Mouse (Mus musculus) heart, embryonic 10.5 days (tissue): ENCODE data around the gene Atxn10. TPM values are rescaled to one million over a fixed set of nuclear protein-coding genes. Genes with fewer than 3 reads are reported as not detected.
"Not testable (repeated sequence)": the region's sequence is repeated elsewhere in the genome, so short reads cannot be mapped to it uniquely, and the experiment has no call there.

Source experiments
- DNase-seq: peaks from one replicate; pipeline ENCODE4 v3.0.0-alpha.2; 2017; ENCODE audit warnings: low spot score
- H3K27ac ChIP-seq: fragments of 300-500 bp; sonication (generic); 2 replicates; pipeline ENCODE4 v1.5.1; 2016; ENCODE audit warnings: mild to moderate bottlenecking
- H3K27me3 ChIP-seq: fragments of 300-500 bp; sonication (generic); 2 replicates; pipeline ENCODE4 v1.6.1; 2016; ENCODE audit warnings: mild to moderate bottlenecking; ENCODE audit not compliant: poor library complexity, insufficient read depth, severe bottlenecking
- H3K36me3 ChIP-seq: fragments of 300-500 bp; sonication (generic); 2 replicates; pipeline ENCODE4 v1.6.1; 2016; ENCODE audit warnings: mild to moderate bottlenecking, moderate library complexity
- H3K4me1 ChIP-seq: fragments of 300-500 bp; sonication (generic); 2 replicates; pipeline ENCODE4 v1.6.1; 2016; ENCODE audit warnings: mild to moderate bottlenecking
- H3K4me3 ChIP-seq: fragments of 300-500 bp; sonication (generic); 2 replicates; pipeline ENCODE4 v1.5.1; 2016; ENCODE audit warnings: mild to moderate bottlenecking, moderate library complexity
- H3K9me3 ChIP-seq: fragments of 300-500 bp; sonication (generic); 2 replicates; pipeline ENCODE4 v1.6.1; 2016; ENCODE audit warnings: mild to moderate bottlenecking, moderate library complexity
- WGBS: fragments of 180-500 bp; shearing (Covaris S2); methylation state at CpG from one replicate; pipeline ENCODE4 v1.1.7; 2016; 5-methylcytosine and 5-hydroxymethylcytosine counted together
- polyA plus RNA-seq: library from polyadenylated mRNA; unstranded; fragments of >200 nt; fragmentation: Nextera tagmentation; extraction: Ambion mirVana; gene quantifications from 2 replicates; pipeline ENCODE4 v1.2.1, GENCODE M21; 2016

The Atxn10 gene
- polyA plus RNA-seq, 1 experiment from 2014 or later = 302 TPM

DNA sequence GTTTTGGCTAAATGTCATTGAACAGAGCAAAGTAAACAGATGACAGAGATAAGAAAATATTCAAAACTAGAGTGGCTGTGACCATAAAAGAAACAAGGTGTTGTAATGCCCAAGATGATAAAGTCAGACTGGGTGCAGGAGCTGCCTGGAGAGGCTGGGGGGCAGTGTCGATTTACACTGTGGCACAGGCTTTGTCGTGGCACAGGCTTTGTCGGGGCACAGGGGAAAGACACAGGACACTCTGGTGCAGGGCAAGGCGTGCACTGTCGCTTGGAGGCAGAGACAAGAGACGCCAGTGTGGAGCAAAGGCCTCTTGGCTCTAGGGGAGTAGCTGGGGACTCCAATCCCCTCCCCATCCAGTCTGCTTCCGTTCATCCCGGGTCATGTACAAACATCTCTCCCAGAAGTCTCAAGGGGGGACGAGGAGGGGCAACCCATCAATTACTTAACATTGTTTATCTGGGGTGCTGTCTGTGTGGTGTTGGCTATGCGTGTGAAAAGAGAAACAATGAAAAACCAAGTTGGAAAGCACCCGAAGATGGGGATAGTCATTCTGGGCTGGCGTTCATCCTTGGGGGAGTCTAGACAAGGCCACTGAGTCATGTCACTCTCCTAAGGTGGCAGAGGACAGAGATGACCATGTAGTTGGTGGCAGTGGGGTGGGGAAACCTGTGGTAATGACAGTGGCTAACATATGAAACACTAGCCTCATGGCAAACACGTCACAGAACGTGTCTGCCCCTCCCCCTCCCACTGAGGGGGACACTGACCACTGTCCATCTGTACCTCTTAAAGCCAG, 19.5 kb upstream of the Atxn10 start:
- H3K4me3 ChIP-seq = no peak overlapping the region
- peaks cover 24% of the 10 kb centered on the region for H3K4me1 ChIP-seq
- no peak overlapping the region for H3K27ac ChIP-seq
- no peak for DNase-seq
- WGBS = 58% methylated on average over 14 of the region's 14 CpGs
- H3K36me3 ChIP-seq = no peaks in the 10 kb centered on the region
- no peaks in the 10 kb centered on the region for H3K9me3 ChIP-seq
- H3K27me3 ChIP-seq = peaks cover 49% of the 10 kb centered on the region

DNA sequence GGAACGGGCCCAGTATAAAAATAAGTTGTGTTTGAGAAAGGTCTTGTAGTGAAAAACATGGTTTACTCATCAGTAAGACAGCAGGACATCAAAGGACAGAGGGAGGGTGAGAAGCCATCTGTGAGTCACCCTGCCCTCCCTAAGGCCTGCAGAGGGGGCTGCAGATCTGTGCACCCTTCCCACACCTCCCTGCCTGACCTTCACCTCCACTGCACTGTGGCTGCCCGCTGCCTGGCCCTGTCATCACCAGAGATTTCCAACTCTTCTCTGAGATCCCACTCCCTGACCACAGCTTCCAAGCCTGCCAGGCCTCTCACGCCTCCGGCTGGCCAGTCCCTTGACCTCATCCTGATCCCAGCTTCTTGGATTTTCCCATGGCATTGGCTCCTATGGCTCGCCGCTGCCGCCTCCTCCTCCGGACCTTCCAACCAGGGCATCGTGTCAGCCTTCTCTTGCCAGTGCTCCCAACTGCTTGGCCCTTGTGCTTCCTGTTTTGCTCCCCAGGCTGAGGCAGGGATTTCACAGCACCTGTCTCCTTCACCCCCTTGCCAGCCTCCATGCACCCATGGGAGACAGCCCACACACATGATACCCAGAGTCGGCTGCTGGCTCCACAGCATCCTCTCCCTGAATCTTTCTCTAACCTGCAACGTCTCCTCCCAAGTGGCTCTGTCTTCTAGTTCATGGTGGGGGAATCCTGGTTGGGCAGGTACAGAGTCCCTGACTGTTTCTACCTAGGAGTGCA, 15.9 kb upstream of the Atxn10 start:
- Histone ChIP-seq H3K4me1 (peaks cover 18% of the 10 kb centered on the region), H3K4me3 (no peak overlapping the region), H3K9me3 (no peaks in the 10 kb centered on the region), H3K27ac (no peak overlapping the region), H3K27me3 (peaks cover 39% of the 10 kb centered on the region), H3K36me3 (no peaks in the 10 kb centered on the region)
- WGBS = 65% methylated on average over 11 of the region's 11 CpGs
- DNase-seq = no peak

DNA sequence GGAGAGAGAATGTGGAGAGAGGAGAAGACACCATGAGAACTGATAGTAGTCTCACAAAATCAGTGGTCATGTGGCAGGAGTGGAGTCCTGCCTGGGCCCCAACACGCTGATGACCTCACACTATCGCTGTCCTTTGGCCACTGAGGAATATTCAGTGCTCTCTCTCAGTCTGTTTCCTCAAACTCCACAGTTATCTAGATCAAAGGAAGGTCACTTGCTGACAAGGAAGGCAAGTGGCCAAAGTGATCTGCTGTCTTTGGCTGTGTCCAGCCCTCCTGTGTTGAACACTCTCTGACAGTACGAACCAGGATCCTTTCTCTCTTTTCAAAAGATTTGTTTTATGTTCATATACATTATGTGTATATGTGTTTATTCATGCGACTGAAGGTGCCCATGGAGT, 12.8 kb upstream of the Atxn10 start:
- WGBS = 88% methylated on average over 4 of the region's 4 CpGs
- no peaks in the 10 kb centered on the region for H3K36me3 ChIP-seq
- peaks cover 12% of the 10 kb centered on the region for H3K4me1 ChIP-seq
- no peak overlapping the region for H3K27ac ChIP-seq
- no peak for DNase-seq
- 0 out of 2 replicates have a peak, but pooled peaks cover 17% of the 10 kb centered on the region for H3K27me3 ChIP-seq
- H3K4me3 ChIP-seq = no peak overlapping the region
- no peaks in the 10 kb centered on the region for H3K9me3 ChIP-seq

DNA sequence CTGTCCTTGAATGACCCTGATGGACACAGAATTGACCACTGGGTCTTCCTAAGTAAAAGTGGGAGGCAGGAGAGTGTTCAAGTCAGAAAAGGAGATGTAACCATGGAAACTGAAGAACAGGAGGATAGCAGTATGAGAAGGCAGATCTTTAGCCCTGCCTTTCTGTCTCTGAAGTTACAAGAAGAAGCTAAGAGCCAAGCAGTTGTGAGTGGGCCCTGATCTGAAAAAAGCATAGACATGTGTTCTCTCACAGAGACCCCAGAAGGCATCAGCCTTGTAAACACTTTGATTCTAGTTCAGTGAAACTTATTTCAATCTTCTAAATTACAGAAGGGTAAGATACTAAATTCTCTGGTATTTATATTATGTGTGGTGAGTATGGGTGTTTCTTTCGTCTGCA, 11.6 kb upstream of the Atxn10 start:
- 89% methylated on average over 1 of the region's 1 CpGs for WGBS
- Histone ChIP-seq H3K27me3 (0 out of 2 replicates have a peak, but pooled peaks cover 14% of the 10 kb centered on the region), H3K36me3 (no peaks in the 10 kb centered on the region), H3K27ac (no peak overlapping the region), H3K4me3 (no peak overlapping the region), H3K4me1 (peaks cover 12% of the 10 kb centered on the region), H3K9me3 (no peaks in the 10 kb centered on the region)
- DNase-seq = no peak

DNA sequence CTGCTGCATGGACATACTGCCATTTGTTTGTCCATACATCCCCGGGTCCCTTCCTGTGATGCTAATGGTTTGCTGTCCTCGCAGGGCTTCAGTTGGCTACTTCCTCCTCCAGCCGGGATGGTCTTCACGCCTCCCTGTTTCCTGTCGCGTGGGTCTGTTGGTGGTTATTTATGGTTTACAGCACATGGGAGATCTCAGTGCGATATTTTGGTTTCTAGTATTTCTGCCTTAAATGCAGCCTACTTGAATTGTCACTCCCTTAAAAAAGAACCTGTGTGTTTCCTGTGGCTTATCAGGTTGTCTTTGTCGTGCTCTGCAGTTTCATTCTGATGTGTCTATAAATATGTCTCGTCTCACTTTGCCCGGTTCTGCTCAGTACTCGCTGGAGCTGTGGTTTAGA, 8.2 kb upstream of the Atxn10 start:
- DNase-seq = no peak
- no peak overlapping the region for H3K27ac ChIP-seq
- H3K4me1 ChIP-seq = peaks cover 7% of the 10 kb centered on the region; the same call in 1 of the 2 replicates
- no peaks in the 10 kb centered on the region for H3K36me3 ChIP-seq
- H3K9me3 ChIP-seq = no peaks in the 10 kb centered on the region
- no peak overlapping the region for H3K4me3 ChIP-seq
- WGBS = 41% methylated on average over 11 of the region's 11 CpGs
- H3K27me3 ChIP-seq = no peaks in the 10 kb centered on the region

DNA sequence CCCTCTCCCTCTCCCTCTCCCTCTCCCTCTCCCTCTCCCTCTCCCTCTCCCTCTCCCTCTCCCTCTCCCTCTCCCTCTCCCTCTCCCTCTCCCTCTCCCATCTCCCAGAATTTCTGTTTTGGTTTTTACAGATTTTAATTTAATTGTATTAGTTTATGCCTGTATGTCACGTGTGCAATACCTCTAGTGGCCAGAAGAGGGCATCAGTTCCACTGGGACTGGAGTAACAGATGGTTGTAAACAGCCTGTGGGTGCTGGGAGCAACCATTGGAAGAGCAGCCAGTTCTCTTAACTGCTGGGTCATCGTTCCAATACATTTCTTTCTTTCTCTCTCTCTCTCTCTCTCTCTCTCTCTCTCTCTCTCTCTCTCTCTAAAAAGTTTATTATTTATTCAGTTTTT, 7.6 kb upstream of the Atxn10 start:
- DNase-seq, H3K9me3 ChIP-seq, H3K27me3 ChIP-seq: not testable (repeated sequence)

DNA sequence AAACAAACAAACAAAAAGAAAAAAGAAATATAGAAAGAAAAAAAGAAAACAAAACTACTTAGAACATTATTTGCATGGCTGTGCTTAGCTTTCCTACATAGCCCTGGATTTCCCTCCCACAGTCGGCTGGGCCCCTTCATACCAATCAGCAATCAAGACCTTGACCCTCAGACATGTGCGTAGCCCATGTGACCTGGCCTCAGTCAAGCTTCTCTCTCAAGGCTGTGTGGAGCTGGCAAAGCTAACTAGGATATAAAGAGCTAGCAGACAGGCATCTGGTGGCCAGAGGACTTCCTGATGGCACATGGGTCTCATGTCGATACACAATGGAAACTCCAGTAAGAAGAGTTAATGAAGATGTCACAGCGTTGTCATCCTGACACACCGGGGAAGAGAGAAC, 6.9 kb upstream of the Atxn10 start:
- H3K27ac ChIP-seq = no peak overlapping the region
- H3K27me3 ChIP-seq = no peaks in the 10 kb centered on the region
- peaks cover 7% of the 10 kb centered on the region; the same call in 1 of the 2 replicates for H3K4me1 ChIP-seq
- no peaks in the 10 kb centered on the region for H3K9me3 ChIP-seq
- H3K4me3 ChIP-seq = no peak overlapping the region
- no peaks in the 10 kb centered on the region for H3K36me3 ChIP-seq
- no peak for DNase-seq
- WGBS = 87% methylated on average over 5 of the region's 5 CpGs

More for the DNA sequence above, 7.6 kb upstream of the Atxn10 start:
- H3K4me3 ChIP-seq, H3K36me3 ChIP-seq, H3K4me1 ChIP-seq, H3K27ac ChIP-seq: not testable (repeated sequence)
- 75% methylated on average over 2 of the region's 2 CpGs for WGBS

DNA sequence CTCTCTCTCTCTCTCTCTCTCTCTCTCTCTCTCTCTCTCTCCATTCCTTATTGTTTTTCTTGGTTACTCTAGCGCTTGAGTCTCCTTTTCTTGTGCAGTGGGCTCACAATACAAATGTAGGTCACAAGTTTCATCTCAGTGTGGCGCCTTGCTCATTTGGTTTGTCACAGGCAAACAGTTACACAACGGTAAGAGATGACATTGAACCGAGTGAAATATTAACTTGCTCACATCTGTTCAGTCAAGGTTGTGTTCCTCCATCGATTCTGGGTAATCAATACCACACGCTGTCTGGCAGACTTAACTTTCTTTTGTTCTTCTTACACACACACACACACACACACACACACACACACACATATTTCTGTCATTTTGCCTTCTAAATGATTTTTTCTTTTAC, 6.0 kb upstream of the Atxn10 start:
- Histone ChIP-seq H3K4me1 (peaks cover 7% of the 10 kb centered on the region; the same call in 1 of the 2 replicates), H3K27ac (no peak overlapping the region), H3K4me3 (no peak overlapping the region), H3K27me3 (no peaks in the 10 kb centered on the region), H3K36me3 (no peaks in the 10 kb centered on the region), H3K9me3 (no peaks in the 10 kb centered on the region)
- no peak for DNase-seq
- WGBS = 84% methylated on average over 6 of the region's 6 CpGs

DNA sequence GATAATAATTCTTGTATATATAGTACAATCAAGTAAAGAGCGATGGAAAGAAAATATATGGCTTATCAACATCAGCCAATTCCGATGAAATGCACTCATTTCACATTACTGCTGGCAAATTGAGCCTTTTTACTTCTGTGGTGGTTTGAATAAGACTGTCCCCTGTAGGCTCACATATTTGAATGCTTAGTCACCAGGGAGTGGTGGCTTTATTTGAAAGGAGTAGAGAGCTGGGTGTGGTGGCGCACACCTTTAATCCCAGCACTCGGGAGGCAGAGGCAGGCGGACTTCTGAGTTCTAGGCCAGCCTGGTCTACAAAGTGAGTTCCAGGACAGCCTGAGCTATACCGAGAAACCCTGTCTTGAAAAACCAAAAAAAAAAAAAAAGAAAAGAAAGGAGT, 2.5 kb upstream of the Atxn10 start:
- H3K9me3 ChIP-seq, H3K4me3 ChIP-seq, H3K36me3 ChIP-seq, H3K27ac ChIP-seq, H3K27me3 ChIP-seq: not testable (repeated sequence)
- WGBS = 89% methylated on average over 6 of the region's 6 CpGs
- DNase-seq = peak; percentile 27
- H3K4me1 ChIP-seq = peaks cover 13% of the 10 kb centered on the region

DNA sequence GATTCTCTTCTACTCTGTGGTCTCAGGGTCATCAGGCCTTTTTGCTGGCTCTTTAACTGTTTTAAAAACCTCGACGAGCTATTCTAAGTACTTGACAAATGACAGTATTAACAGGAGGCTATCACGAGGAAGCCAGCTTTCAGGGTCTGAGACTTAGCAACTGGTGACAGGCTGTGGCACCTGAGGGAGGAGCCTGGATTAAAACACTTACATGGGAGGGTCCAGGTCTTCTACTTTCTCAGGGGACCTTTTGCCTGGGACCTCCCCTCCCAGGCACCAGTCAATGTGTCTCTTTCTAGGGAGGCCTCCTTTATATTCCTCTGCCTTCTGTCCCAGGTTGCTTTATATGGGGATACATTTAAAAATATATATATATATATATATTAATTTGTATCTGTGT, 1.8 kb upstream of the Atxn10 start:
- no peaks in the 10 kb centered on the region for H3K9me3 ChIP-seq
- H3K27me3 ChIP-seq = no peaks in the 10 kb centered on the region
- H3K27ac ChIP-seq = no peak overlapping the region
- H3K4me1 ChIP-seq = peaks cover 16% of the 10 kb centered on the region
- no peak overlapping the region for H3K4me3 ChIP-seq
- no peaks in the 10 kb centered on the region for H3K36me3 ChIP-seq
- no peak for DNase-seq
- WGBS = 58% methylated on average over 3 of the region's 3 CpGs

DNA sequence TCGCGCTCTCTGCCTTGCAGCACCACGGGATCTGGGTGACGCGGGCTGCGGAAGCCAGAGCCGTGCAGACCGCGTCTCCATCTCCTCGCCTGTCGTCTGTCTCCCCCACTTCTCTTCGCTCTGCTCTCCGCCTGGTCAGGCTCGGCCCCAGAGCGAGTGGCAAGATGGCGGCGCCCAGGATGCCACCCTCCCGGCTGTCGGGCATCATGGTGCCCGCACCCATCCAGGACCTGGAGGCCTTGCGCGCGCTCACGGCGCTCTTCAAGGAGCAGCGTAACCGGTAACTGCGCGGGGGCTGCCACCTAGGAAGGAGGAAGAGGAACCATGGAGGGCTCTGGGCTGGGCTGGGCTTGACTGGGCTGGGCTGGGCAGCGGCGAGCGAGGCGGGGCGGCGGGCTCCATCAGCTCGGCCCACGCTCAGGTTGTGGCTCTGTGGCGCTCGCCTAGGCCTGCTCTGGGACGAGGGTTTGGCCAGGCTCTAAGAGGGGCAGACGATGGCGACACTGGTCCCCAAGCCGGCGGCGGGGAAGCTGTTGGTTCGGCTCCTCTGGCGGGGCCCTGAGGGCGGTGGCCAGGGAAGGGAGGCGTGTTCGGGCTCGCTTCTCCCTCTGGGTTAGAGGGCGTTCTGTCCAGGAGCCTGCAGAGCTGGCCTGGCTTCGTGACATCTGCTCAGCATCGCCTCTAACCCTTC, 401 bp downstream of the Atxn10 start:
- Histone ChIP-seq H3K4me3 (peak overlapping the region; percentile 81), H3K27me3 (no peaks in the 10 kb centered on the region), H3K36me3 (no peaks in the 10 kb centered on the region), H3K9me3 (no peaks in the 10 kb centered on the region), H3K4me1 (peaks cover 16% of the 10 kb centered on the region), H3K27ac (peak overlapping the region; percentile 97)
- WGBS = under 1% methylated on average over 54 of the region's 54 CpGs
- DNase-seq = peak; percentile 94

DNA sequence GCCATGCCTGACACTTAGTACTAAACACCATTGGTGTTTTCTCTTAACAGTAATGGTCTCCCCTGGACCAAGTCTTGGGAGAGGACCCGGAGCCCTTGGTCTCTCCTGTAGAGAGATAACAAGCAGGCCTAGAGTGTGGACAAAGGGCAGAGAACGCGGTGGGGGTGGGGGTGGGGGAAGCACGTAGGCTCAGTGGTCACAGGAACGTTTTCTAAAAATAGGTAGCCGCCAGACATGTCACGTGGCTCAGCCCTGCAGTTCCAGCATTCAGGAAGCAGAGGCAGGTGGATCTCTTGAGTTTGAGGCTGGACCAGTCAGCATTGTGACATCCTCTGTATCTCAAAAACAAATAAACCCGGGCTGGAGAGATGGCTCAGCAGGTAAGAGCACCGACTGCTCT, 1.2 kb downstream of the Atxn10 start:
- DNase-seq = no peak
- H3K36me3 ChIP-seq = no peaks in the 10 kb centered on the region
- H3K4me3 ChIP-seq = peak overlapping the region; percentile 81
- H3K9me3 ChIP-seq = no peaks in the 10 kb centered on the region
- peaks cover 16% of the 10 kb centered on the region for H3K4me1 ChIP-seq
- 26% methylated on average over 9 of the region's 9 CpGs for WGBS
- peak overlapping the region; percentile 97 for H3K27ac ChIP-seq
- H3K27me3 ChIP-seq = no peaks in the 10 kb centered on the region

DNA sequence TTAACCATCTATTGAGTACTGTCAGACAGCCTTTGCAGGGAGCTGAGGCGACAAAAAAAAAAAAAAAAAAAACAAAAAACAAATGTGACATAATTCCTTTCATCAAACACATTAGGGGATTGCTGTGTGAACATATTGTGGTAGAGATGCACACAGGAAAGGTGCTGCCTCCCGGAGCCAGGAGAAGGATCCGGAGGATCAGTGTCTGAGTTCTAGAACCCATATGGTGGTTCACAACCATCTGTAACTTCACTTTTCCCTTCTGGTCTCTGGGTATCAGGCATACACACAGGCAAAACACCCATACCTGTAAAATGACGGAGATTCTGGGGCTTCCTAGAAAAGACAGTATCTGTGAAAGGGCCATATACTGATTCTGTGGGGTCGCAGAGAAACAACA, 1.9 kb downstream of the Atxn10 start:
- Histone ChIP-seq H3K27me3 (no peaks in the 10 kb centered on the region), H3K4me1 (peaks cover 18% of the 10 kb centered on the region), H3K27ac (no peak overlapping the region), H3K36me3 (0 out of 2 replicates have a peak, but pooled peaks cover 1% of the 10 kb centered on the region), H3K4me3 (no peak overlapping the region), H3K9me3 (no peaks in the 10 kb centered on the region)
- 93% methylated on average over 5 of the region's 5 CpGs for whole genome bisulfite sequencing
- no peak for DNase-seq
